In the genomic region with DNA sequence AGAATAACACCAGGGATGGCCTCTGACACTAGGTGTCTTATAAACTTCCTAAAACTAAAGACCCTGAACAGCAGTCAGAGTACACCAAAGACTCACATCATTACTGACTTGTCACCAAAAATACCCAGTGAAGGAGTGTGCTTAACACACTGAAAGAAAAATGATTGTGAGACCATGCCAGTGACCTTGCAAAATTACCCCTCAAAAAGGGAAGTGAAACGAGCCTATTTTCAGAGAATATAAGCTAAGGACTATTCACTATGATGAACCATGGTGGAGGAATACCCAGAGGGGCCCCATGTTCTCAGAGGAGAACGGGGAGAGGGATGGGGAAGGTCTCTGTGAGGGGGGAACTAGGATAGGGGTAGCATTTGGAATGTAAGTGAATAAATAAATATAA, we compare ENCODE assay signal across 28 mouse cellular contexts.
A peak's percentile ranks its signal among the peaks of the same experiment; 100 is the strongest.
DNase-seq lines count a peak whose midpoint lies in the region; ATAC-seq and TF ChIP-seq lines count a peak whose summit lies in the region.
"Had no signal": no experiment of that assay in that cellular context is flagged by ENCODE, and none has a peak within 500 bp of the region (broad histone marks: within the 10 kb centered on the region; RNA-seq: fewer than 3 reads in every experiment).

No protein-coding gene starts in this region.

- H3K27me3 ChIP-seq in splenic B cell, adult 2 months (ENCODE audit: control insufficient read depth, insufficient read depth, low read length, poor library complexity, severe bottlenecking): no peaks in the 10 kb centered on the region
- no peaks in the 10 kb centered on the region for H3K27me3 ChIP-seq in liver, postnatal 0 days (ENCODE audit: insufficient read depth, low read length)
- no peaks in the 10 kb centered on the region for H3K27me3 ChIP-seq in forebrain, embryonic 10.5 days (ENCODE audit: poor library complexity, severe bottlenecking)
- H3K27me3 ChIP-seq: embryonic facial prominence, embryonic 13.5 days; heart, embryonic 13.5 days; hindbrain, embryonic 12.5 days; hindbrain, embryonic 15.5 days had no signal

- WGBS in liver, postnatal 0 days (ENCODE audit: insufficient replicate concordance): 25% methylated on average over 2 of the region's 2 CpGs
- 72% methylated on average over 2 of the region's 2 CpGs for WGBS in forebrain, embryonic 10.5 days

- H3K4me1 ChIP-seq in liver, postnatal 0 days (ENCODE audit: insufficient read depth): no peaks in the 10 kb centered on the region
- no peaks in the 10 kb centered on the region for H3K4me1 ChIP-seq in forebrain, embryonic 10.5 days
- H3K4me1 ChIP-seq: embryonic facial prominence, embryonic 10.5 days; embryonic facial prominence, embryonic 13.5 days; heart, embryonic 10.5 days; heart, embryonic 13.5 days; hindbrain, embryonic 12.5 days; hindbrain, embryonic 15.5 days had no signal

- intact Hi-C loops in left cerebral cortex, adult 2 months (cut with DNase I): no loop called here

- no peak overlapping the region for H3K9ac ChIP-seq in liver, postnatal 0 days (replicated peaks)
- H3K9ac ChIP-seq: embryonic facial prominence, embryonic 13.5 days; forebrain, postnatal 0 days; heart, embryonic 13.5 days; hindbrain, embryonic 12.5 days; hindbrain, embryonic 15.5 days had no signal

- H3K27ac ChIP-seq in liver, postnatal 0 days (ENCODE audit: low read depth): no peak overlapping the region
- H3K27ac ChIP-seq in forebrain, embryonic 10.5 days: no peak overlapping the region
- no peak overlapping the region for H3K27ac ChIP-seq in left cerebral cortex, adult 2 months
- H3K27ac ChIP-seq: embryonic facial prominence, embryonic 10.5 days; embryonic facial prominence, embryonic 13.5 days; gastrocnemius, adult 2 months; heart, embryonic 10.5 days; heart, embryonic 13.5 days; hindbrain, embryonic 12.5 days; hindbrain, embryonic 15.5 days had no signal

- no peak overlapping the region for H3K4me2 ChIP-seq in liver, postnatal 0 days (ENCODE audit: low read depth, low read length)
- H3K4me2 ChIP-seq: embryonic facial prominence, embryonic 13.5 days; heart, embryonic 13.5 days; hindbrain, embryonic 12.5 days; hindbrain, embryonic 15.5 days had no signal

- ATAC-seq in hematopoietic stem cell, adult 5-6 weeks (replicated peaks in 1 of 2; ENCODE audit: insufficient read depth in 1 of 2, low FRiP score in 2 of 2, low TSS enrichment in 1 of 2, low read depth in 1 of 2, poor library complexity in 2 of 2, severe bottlenecking in 2 of 2): peak; percentile 86 to 94
- no peak for ATAC-seq in liver, postnatal 0 days
- ATAC-seq: activated CD4-positive, CD25-positive, alpha-beta regulatory T cell, adult 4 months; CD4-positive, CD25-positive, alpha-beta regulatory T cell, adult 4 months; forebrain, embryonic 14.5 days; forebrain, postnatal 0 days had no signal

- TF ChIP-seq EP300 in liver, postnatal 0 days (IDR thresholded peaks at IDR 0.05; ENCODE audit: low read depth): no peak

- TF ChIP-seq CTCF in liver, postnatal 0 days (IDR thresholded peaks at IDR 0.05; ENCODE audit: low read depth): no peak
- no peak for TF ChIP-seq CTCF in left cerebral cortex, adult 2 months (IDR thresholded peaks at IDR 0.05)

- no peaks in the 10 kb centered on the region for H3K9me3 ChIP-seq in liver, postnatal 0 days (ENCODE audit: low read length)
- no peaks in the 10 kb centered on the region for H3K9me3 ChIP-seq in forebrain, embryonic 10.5 days
- H3K9me3 ChIP-seq: embryonic facial prominence, embryonic 10.5 days; embryonic facial prominence, embryonic 13.5 days; heart, embryonic 10.5 days; heart, embryonic 13.5 days; hindbrain, embryonic 12.5 days; hindbrain, embryonic 15.5 days had no signal

- H3K36me3 ChIP-seq in splenic B cell, adult 2 months (ENCODE audit: control insufficient read depth, insufficient read depth, low read length, poor library complexity, severe bottlenecking): no peaks in the 10 kb centered on the region
- no peaks in the 10 kb centered on the region for H3K36me3 ChIP-seq in liver, postnatal 0 days (replicated peaks; ENCODE audit: insufficient read depth, low read length)
- no peaks in the 10 kb centered on the region for H3K36me3 ChIP-seq in forebrain, embryonic 10.5 days (replicated peaks)
- H3K36me3 ChIP-seq: embryonic facial prominence, embryonic 10.5 days; embryonic facial prominence, embryonic 13.5 days; heart, embryonic 10.5 days; heart, embryonic 13.5 days; hindbrain, embryonic 12.5 days; hindbrain, embryonic 15.5 days had no signal

- peak; percentile 42 for DNase-seq in A20 (ENCODE audit: low read depth, low spot score)
- peak; percentile 22 for DNase-seq in c-Kit-positive CD71-negative TER-119-negative erythroid progenitor cells, embryonic 14.5 days (ENCODE audit: low read depth)
- DNase-seq in splenic B cell, adult 2 months (ENCODE audit: low read depth, low spot score): peak; percentile 7
- DNase-seq in liver, postnatal 0 days: no peak
- DNase-seq in forebrain, embryonic 10.5 days (ENCODE audit: extremely low spot score, low spot score): no peak
- DNase-seq in left cerebral cortex, adult 2 months (ENCODE audit: extremely low spot score in 1 of 2, low spot score in 2 of 2): no peak
- DNase-seq: adrenal gland, adult 8-10 months; adrenal gland, postnatal 25 days; cerebellum, adult 18-20 months; cerebellum, adult 9-10 months; cerebellum, postnatal 14 days; embryo, embryonic 11 days; forebrain, postnatal 0 days; gastrocnemius, adult 2 months; gastrocnemius, postnatal 14 days; heart, adult 18-20 months; heart, postnatal 14 days; heart, postnatal 4 days had no signal

- H3K4me3 ChIP-seq in liver, postnatal 0 days (ENCODE audit: low read depth, low read length): no peak overlapping the region
- H3K4me3 ChIP-seq in forebrain, embryonic 10.5 days: no peak overlapping the region
- H3K4me3 ChIP-seq in left cerebral cortex, adult 2 months: no peak overlapping the region
- H3K4me3 ChIP-seq: embryonic facial prominence, embryonic 10.5 days; embryonic facial prominence, embryonic 13.5 days; gastrocnemius, adult 2 months; heart, embryonic 10.5 days; heart, embryonic 13.5 days; hindbrain, embryonic 12.5 days; hindbrain, embryonic 15.5 days had no signal

Comparison
In these comparisons a context has a peak if more than half of its experiments do, and no peak if none do; other contexts are left out.
1. DNase-seq: peak in A20 (single experiment), c-Kit-positive CD71-negative TER-119-negative erythroid progenitor cells, embryonic 14.5 days (single experiment) and splenic B cell, adult 2 months (single experiment); none in liver, postnatal 0 days (single experiment), forebrain, embryonic 10.5 days (single experiment) and left cerebral cortex, adult 2 months (0 of 2).